Mouse (Mus musculus): ENCODE results near the gene Dst.

The Dst gene

DNA sequence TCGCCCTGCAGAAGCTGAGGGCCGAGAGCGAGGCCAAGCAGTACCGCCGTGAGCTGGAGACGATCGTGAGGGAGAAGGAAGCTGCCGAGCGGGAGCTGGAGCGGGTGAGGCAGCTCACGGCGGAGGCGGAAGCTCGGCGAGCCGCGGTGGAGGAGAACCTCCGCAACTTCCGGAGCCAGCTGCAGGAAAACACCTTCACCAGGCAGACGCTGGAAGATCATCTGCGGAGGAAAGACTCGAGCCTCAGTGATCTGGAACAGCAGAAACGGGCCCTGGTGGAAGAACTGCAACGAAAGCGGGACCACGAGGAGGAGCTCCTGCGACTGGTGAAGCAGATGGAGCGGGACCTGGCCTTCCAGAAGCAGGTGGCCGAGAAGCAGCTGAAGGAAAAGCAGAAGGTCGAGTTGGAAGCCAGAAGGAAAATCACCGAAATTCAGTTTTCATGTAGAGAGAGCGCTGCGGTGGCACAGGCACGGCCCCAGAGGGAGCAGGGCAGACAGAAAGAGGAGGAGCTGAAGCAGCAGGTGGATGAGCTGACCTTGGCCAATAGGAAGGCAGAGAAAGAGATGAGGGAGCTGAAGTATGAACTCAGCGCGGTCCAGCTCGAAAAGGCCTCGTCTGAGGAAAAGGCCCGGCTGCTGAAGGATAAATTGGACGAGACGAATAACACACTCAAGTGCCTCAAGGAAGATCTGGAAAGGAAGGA lies 270.1 kb downstream of the Dst start:
- no peak for DNase-seq (ENCODE audit: low spot score)

DNA sequence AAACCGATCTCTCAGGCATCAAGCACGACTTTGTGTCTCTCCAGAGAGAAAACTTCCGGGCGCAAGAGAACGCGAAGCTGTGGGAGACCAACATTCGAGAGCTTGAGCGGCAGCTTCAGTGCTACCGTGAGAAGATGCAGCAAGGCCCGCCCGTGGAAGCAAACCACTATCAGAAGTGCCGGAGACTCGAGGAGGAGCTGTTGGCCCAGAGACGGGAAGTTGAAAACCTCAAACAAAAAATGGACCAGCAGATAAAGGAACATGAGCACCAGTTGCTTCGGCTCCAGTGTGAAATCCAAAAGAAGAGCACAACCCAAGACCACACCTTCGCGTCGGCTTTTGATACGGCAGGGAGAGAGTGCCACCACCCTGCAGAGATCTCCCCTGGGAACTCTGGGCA lies 271.7 kb downstream of the Dst start:
- DNase-seq (ENCODE audit: low spot score) = no peak

DNA sequence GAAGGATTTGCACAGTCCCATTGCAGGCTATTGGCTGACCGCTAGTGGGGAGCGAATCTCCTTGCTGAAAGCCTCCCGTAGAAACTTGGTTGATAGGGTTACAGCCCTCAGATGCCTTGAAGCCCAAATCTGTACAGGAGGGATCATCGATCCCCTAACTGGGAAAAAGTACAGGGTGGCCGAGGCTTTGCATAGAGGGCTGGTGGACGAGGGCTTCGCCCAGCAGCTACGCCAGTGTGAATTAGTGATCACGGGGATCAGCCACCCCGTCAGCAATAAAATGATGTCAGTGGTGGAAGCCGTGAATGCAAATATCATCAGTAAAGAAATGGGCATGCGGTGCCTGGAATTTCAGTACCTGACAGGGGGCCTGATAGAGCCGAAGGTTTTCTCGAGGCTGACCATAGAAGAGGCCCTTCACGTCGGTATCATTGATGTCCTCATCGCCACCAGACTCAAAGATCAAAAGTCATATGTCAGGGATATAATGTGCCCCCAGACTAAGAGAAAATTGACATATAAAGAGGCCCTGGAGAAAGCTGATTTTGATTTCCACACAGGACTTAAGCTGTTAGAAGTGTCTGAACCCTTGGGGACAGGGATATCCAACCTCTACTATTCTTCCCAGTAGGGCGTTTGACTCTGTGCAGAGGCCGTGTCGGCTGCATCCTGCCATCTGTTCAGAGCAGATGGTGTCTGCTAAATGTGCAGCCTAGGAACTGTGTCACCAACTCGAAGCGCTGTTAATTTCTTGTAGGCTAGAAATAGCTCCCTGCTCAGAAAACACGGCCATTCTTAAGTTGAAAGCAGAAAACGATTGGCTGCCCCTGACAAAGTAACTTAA lies 274.6 kb downstream of the Dst start:
- DNase-seq (ENCODE audit: low spot score) = peak; percentile 47

DNA sequence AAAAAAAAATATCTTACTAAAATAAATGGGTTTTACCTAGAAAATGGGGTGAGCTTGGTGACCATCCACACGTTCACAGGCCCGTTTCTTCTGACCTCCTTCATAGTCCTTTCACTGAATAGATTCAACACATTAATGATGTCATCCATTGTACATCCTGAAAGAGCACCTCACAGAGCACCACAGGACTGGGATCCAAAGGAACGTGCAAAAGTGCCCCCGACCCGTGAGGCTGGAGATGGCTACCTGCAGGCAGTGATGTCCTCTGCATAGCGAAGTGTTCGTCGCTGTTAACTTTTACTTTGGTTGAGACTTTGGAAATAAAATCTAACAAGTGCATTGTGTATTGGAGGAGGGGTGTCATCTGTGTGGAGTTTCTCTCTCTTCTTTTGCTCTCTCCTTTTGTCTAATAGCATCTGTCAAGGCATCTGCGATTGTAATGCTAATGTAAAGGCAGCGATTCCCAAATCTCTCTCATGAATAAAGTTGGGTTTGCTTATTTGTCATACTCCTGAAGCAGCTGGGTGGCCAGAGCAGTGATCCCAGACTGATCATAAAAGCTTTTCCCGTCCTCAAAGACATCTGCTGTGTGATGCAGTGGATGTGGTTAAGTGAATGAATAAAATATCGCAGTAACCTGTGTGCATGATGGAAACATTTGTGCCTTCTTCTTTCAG lies 275.4 kb downstream of the Dst start:
- DNase-seq (ENCODE audit: low spot score) = no peak

DNA sequence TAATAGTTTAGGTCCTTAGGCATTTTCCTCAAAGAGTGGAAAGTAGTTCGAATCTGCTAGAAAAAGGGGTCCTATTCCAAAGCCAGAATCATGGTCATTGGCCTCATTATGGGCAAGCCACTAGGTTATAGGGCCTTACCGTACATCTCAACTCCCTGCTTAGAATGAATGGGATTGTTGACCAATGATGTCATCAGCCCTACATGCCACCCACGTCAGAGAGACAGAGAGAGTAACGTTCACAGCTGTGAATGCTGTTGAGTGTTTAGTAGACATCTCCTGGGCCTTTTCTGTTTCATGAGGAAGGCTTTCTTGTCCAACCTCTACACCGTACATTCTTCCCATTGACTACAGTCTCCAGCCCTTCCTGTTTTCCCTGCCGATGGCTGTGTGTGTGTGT lies 276.2 kb downstream of the Dst start:
- no peak for DNase-seq (ENCODE audit: low spot score)

DNA sequence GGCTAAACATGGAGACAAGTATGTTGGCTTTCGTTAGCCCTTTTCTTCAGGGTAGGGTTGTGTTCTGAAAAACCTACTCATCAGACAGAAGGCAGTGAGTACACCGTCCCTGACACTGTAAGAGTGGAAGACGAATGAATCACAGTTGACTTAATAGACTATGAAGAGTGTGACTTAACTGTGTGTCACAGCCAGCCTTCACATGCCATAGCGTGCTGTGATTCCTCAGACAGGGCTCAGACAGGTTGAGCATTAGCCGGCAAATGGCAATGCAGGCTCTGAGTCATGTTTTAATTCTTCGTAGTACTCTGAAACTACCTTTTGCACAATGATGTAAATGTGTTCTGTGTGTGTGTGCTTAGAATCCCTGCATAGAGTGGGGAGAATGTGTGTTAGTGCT lies 278.0 kb downstream of the Dst start:
- no peak for DNase-seq (ENCODE audit: low spot score)

DNA sequence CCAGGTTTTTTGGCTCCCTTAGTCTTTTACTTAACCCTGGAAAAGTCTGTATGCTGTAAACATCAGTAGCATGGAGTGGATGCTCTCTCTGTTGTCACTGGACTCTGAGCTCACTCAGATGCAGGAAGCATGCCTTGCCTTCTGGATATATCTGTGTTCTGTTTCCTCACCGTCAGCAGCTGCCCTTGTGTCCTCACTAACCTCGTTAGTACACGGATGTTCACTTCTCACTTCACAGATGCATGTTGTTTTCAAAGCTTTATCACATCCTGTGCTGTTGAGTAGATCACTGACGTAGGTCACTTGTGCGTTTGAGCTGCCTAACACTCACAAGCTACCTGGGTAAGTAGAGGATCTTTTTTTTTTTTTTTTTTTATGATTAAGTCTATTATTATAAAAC lies 279.5 kb downstream of the Dst start:
- no peak for DNase-seq (ENCODE audit: low spot score)

DNA sequence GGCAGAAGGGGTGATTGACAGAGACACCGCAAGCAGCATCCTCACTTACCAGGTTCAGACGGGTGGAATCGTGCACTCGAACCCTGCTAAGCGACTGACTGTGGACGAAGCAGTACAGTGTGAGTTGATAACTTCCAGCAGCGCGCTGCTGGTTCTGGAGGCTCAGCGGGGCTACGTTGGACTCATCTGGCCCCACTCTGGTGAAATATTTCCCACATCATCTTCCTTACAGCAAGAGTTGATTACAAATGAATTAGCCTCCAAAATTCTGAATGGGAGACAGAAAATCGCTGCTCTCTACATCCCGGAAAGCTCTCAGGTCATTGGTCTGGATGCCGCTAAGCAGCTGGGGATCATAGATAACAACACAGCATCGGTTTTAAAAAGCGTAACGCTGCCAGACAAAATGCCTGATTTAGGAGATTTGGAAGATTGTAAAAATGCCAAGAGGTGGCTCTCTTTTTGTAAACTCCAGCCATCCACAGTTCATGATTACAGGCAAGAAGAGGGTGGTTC lies 280.8 kb downstream of the Dst start:
- no peak for DNase-seq (ENCODE audit: low spot score)

DNA sequence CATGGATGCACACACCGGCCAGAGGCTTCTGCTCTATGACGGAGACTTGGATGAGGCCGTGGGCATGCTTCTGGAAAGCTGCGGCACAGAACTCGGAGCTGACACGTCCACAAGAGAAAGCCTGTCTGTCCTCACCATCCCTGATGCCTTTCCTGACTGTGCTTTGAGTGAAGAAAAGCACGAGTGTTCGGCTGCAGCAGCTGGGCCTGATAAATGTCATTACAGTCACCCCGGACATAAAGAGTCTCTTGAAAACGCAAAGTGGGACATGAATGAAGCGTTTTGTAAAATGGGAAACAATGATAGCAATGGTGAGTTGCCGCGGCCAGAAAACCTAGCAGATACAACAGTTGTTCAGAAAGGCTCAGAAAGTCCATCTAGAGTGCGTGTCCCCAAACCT lies 281.3 kb downstream of the Dst start:
- peak; percentile 66 for DNase-seq (ENCODE audit: low spot score)

DNA sequence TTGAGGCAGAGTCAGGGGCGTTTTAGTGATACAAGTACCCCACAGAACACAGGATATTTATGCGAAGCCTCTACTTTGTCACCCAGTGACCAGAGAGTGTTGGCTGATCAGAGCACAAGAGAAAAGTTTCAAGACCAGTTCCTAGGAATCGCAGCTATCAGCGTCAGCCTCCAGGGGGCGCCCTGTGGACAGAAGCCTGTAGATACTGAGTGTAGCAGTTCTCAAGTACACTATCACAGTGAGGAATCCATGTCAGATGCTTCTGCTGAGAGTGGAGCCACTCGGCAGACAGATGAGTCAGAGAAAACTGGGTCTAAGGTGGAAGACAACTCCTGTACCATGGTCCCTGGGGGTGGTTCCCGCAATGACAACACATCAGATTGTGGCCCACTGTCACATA lies 281.9 kb downstream of the Dst start:
- DNase-seq (ENCODE audit: low spot score) = peak; percentile 63

DNA sequence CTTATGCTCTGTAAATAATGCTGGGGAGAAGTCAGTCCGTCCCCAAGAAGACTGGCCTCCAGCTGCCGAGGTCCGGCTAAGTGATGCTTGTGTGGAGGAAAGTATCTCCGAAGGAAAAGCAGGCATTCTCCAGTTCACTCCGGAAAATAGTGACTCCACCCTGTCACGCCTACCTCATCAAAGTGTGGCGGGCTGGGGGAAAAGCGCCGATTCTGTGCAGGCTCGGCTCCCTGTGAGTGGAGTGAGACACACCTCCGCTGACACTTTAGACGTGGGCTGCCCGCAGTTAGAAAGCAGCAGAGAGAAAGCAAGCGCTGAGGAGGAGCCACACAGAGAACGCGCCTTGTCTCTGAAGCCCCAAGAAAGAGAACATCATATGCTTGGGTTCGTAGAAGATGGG lies 284.1 kb downstream of the Dst start:
- DNase-seq (ENCODE audit: low spot score) = no peak

DNA sequence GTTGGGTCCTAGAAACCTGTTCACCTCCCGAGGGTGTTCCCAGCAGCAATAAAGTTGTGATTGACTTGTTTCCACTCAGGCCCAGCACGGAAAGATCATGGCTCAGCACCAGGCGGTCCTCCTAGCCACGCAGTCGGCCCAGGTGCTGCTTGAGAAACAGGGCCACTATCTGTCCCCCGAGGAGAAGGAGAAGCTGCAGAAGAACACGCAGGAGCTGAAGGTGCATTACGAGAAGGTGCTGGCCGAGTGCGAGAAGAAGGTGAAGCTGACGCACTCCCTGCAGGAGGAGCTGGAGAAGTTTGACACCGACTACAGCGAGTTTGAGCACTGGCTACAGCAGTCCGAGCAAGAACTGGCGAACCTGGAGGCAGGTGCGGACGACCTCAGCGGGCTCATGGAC lies 292.8 kb downstream of the Dst start:
- DNase-seq (ENCODE audit: low spot score) = no peak

DNA sequence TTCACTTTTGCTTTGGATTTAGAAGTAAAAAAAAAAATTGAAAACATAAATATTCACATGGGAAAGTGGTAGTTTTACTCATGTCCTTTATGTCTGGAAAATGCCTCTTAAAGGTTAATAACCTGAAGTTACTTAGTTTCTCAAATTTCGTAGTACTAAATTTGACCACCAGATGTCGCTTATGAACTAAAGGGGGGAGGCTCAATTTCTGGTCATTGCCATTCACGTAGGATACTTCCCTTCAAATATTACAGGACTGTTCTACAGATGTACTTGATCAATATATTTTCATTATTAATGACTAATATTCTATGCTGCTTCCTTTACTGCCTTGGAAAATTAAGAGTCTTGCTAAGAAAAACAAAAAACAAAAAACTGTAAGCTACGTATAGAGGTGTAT lies 293.5 kb downstream of the Dst start:
- DNase-seq (ENCODE audit: low spot score) = no peak

DNA sequence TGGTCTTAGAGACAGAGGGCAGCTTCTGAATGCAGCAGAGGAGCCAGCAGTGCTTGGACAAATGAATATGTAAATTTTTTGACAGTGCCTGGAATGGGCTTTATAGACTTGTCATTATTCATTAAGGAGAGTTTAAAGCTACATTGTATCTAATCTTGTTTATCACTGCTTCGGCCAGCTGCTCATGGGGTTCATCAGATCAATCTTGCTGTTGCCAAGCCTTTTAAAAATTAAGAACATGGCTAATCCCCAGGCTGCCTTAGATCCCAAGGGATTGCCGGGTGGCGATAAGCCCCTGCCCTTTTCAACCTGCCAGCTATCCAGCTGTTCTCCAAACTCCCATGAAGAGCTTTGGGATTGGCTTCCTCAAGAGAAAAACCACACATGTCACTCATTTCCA lies 303.7 kb downstream of the Dst start:
- no peak for DNase-seq (ENCODE audit: low spot score)

DNA sequence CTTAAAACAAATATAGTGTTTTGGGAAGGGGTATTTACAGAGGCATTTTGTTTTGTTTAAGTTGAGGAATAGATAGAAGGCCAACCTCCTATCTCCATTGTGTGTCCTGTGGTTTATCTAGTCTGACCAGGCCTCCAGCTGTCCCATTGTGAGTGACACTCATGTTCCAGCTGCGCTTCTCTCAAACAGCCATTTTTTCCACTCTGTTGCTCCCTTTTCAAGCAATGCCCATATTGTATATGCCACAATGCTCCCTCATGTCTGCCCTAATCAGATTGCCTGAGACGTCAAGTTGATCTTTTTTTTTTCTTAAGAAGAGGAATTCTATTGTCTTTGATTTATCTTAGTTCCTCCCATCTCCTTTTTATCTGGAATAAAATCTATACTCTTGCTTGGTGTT lies 308.4 kb downstream of the Dst start:
- DNase-seq (ENCODE audit: low spot score) = no peak

DNA sequence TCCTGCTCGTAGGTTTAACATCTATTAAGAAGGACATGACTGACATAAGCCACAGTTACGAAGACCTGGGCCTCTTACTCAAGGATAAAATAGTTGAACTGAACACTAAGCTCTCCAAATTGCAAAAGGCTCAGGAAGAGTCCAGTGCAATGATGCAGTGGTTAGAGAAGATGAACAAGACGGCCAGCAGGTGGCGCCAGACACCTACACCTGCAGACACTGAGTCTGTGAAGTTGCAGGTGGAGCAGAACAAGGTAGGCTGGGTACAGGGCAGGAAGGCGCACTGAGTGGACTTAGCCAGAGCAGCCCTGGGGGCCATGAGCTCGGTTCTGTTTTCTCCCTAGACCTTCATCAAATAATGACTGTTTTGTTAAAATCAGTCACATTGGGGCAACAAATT lies 310.3 kb downstream of the Dst start:
- DNase-seq (ENCODE audit: low spot score) = peak; percentile 43

DNA sequence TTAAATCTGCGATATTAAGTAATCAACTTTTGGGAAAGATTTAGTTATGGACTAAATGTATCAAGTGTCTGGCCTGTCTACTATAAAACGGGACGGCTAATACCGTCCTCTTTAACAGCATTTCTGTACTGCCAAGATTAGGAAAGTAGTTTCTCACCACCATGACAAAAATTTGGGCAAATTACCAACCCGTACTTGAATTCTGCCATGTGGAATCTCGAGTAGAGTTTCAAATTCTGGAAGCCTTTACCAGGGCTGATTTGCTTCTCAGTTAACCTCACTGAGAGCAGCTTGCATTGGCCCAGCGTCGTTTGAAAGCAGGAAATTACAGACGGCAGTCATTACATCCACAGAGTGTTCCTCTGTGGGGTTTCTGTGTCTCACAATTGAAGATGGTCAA lies 310.8 kb downstream of the Dst start:
- DNase-seq (ENCODE audit: low spot score) = no peak

DNA sequence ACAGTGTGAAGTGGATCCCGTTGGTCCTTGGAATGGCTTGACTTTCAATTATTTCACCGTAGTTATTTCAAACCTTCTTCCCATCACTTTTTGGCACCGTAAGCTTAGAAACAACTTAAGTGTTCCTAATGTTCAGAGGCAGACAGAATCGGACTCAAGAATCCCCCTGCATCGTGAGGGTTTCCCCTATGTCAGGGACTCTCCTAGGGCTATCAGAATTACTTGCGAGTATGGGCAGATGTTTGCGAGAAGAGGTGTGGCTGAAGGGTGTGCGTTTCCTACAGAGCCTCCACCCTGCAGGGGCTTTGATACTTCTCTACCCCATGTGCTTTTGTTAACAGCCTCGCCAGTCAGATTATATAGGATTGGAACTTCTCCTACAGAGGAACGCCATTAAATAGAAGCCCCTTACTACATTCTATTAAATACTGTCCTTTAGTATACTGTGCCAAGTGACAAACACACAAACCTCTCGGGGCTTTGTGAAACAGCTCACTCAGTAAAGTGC lies 312.1 kb downstream of the Dst start:
- no peak for DNase-seq (ENCODE audit: low spot score)

DNA sequence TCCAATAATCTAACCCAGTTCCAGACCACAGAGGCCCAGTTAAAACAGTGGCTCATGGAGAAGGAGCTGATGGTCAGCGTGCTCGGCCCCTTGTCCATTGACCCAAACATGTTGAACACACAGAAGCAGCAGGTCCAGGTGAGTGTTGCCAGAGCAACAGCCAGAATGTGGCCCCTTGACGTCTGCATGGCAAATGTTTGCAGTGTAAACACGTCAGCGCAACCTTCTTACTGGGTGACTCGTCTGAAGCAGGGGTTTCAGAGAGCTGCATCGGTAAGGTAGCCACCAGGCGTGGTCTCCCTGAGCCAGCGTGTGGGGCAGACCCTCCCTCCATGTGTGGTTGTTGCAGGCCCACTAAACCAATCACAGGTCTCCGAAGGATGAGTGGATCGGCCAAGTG lies 315.8 kb downstream of the Dst start:
- no peak for DNase-seq (ENCODE audit: low spot score)

DNA sequence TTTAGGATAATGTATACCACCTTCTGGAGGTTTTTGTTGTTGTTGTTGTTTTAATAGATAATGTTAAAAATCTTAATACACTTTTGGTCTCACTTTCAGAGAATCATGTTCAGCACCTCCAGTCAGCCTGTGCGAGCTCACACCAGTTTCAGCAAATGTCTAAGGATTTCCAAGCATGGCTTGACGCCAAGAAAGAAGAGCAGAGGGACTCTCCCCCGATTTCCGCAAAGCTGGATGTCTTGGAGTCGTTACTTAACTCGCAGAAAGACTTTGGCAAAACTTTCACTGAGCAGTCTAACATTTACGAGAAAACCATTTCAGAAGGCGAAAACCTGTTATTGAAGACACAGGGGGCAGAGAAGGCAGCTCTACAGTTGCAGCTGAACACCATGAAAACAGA lies 319.7 kb downstream of the Dst start:
- DNase-seq (ENCODE audit: low spot score) = no peak

DNA sequence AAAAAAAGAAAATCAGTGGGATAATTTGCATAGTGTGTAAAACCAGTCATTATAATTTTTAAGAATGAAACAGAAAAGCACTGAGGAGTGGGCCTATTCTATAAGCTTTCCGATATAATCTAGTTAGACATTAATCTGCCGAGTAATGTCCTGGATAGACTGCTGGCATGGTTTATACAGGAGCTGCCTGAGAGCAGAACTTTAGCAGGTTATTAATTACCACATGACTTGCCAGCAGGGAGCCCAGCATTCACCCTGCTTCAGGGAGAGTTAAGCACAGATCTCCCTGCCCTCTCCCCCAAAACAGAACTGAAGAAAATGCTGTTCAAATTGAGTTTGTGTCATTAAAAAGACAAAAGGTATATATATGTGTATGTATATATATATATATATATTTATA lies 323.0 kb downstream of the Dst start:
- DNase-seq (ENCODE audit: low spot score) = no peak

DNA sequence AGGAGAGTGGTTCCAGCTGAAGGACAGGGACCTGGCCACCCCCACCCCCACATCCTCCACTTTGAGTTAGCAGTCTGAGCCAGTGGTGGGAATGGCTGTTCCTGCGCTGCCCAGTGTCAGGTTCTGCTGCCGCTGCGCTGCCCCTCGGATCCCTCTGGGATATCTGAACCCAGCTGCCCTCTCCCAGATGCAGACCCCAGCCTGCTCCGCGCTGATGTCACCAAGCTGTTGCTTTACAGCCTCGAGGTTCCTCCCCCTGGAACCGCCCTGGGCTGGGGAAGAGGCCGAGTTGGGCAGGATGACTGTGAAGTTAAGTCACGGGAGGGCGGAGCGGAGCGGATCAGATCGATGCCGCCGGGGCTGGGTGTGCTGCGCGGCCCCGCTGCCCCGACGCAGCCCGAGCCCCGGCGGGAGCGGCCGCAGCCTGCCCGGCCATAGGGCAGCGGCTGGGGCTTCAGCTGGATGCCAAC lies 328.3 kb downstream of the Dst start:
- DNase-seq (ENCODE audit: low spot score) = no peak

DNA sequence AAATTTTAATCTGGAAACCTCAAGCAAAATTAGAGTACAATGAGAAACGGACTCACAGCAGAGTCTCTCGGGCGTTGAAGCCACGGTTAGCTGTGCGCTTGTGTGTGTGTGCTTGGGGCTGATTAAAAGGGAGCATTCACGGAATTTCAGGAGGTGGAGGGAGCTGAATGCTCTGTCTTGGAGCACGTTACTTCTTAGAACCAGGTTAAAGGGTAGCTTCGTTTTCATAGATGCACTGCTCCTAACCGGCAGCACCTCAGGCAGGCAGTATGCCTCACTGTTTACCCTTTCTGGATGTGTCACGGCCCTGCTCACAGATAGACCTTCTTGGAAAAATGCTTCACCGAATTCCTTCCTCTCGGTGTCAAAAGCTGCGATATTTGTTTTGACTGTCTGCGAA lies 329.2 kb downstream of the Dst start:
- DNase-seq (ENCODE audit: low spot score) = no peak
